Mouse (Mus musculus): ENCODE measurements around the gene Bckdk. TPM values are rescaled to one million over a fixed set of nuclear protein-coding genes. Genes with fewer than 3 reads are reported as not detected.
"Not testable (repeated sequence)": the region's sequence is repeated elsewhere in the genome, so short reads cannot be mapped to it uniquely, and the experiment has no call there.

The Bckdk gene
- total RNA-seq, 2 experiments from 2014 or later = 45.9 to 48.6 TPM

DNA sequence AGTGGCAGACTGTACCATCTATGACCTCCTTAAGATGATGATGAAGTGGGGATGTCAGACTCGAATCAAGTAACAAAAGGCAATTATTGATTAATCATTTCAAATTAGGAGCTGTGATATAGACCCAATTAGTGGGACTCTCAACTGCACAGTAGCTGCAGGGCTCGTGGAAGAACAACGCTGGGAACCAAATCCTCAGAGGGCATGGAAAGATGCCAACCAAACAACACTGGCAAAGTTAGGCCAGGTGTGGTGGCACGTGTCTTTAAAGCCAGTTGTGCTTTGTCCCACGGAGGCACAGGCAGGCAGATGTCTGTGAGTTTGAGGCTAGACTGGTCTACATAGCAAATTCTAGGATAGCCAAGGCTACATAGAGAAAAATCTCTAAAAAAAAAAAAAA, 26.8 kb downstream of the Bckdk start:
- DNase-seq (ENCODE audit: low spot score in 2 of 2) = no peak

DNA sequence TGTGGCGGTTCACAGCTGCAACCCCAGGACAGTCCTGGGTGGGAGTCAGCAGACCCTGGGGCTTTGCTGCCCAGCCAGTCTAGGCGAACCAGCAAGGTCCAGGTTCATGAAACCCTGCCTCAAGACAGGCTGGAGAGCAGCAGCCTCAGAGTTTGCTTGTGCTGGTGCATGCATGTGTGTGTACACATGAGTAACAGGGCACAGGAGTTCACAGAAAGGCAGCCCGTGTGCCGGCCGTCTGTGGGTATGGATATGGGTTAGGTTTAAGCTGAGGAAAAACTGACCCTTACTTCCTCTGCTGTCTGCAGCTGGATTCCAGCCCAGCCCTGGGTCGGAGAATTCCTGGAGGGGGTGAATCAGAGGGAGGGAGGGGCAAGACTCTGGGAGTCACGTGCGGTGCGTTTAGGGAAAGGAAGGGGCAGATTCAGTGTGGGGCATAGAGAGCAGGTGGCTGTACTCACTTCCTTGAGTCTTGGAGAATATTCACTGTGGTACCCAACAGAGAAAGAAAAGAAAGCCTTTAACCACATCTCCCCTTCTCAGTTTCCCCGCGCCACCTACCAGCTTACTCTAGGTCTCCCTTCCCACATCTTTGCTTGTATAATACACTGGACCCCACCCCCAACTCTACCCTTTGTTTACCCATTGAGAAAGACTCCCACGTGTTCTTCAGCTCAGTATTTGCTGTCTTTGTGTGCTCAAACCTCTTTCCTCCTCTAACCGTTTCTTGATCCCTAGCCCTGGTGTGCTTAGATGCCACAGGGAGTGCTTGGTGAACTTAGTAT, 27.7 kb downstream of the Bckdk start:
- DNase-seq (ENCODE audit: low spot score in 2 of 2) = no peak

DNA sequence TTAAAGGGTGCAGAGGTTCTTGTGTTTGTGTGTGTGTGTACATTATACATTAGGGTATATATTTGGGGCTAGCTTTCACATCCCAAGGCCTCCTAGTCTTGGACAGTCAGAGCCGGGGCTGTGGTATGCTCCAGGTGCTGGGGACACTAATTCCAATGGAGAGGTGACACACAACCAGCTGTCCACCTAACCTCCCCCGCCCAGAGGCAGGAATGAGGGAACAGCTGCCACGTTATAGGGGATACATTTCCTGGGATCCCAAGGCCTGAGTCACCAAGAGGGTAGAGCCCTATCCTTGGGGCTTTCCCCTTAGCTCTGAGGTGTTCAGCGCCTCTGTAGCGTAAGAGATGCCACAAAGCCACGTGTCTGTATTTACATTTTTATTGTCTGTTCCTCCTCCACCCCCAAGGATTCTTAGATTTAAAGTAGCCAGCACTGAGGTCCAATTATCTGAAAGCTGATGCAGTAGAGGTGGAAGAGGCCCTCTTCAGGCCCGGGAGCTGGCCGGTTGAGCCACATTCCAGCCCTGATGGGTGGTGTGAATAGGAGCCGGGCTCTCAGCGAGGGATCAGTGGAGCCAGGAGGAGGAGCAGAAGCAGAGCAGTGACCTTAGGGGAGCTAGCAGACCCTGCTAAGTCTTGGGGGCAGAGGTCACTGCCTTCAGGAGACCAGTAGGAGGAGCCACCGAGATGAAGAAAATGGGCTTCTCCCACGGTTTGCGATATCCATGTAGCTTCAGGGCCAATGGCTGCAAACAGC, 28.6 kb downstream of the Bckdk start:
- DNase-seq (ENCODE audit: low spot score in 2 of 2) = no peak

DNA sequence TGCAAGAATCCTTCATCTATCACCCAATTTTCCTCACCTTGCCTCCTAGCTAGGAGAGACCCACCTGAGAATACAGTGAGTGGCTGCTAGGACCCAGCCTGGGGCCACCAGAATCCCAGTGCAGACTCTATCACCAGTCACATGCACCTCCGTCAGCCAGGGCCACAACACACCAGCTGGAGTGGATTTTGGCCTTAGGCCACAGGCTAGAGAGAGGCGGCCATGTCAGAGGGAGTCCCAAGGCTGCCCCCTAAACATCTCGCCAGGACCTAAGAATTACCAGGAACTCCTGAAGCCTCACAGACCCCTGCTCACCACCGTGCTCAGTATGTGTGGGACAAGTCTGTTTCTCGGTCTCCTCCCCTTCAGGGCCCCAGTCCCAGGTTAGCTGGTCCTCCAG, 30.2 kb downstream of the Bckdk start:
- no peak for DNase-seq (ENCODE audit: low spot score in 2 of 2)

DNA sequence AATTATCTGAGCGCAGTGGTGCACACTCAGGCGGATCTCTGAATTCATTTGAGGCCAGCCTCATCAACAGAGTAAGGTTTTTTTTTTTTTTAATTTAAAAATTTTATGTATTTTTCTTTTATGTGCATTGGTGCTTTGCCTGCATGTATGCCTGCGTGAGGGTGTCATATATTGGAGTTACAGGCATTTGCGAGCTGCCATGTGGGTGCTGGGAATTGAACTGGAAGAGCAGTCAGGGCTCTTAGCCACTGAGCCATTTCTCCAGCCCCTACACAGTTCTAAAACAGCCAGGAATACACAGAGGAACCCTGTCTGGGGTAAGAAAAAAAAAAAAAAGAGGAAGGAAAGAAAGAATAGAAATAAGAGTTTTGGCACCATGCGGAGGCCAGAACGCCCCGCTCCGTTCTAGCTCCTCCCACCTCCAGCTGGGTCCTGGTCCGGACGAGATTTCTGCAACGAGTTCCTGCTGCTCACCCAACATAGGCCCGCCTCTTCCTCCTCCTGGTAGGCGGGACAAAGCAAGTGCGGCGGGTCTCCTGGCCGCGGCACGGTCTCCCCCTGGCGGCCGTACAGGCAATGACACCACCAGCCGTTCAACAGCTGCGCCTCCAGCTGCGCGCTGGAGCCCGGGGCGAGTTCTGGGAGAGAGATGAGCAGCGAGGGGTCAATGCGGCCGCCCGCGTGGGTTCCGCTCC, 31.3 kb downstream of the Bckdk start:
- DNase-seq (ENCODE audit: low spot score in 2 of 2) = peak; percentile 96 to 97

DNA sequence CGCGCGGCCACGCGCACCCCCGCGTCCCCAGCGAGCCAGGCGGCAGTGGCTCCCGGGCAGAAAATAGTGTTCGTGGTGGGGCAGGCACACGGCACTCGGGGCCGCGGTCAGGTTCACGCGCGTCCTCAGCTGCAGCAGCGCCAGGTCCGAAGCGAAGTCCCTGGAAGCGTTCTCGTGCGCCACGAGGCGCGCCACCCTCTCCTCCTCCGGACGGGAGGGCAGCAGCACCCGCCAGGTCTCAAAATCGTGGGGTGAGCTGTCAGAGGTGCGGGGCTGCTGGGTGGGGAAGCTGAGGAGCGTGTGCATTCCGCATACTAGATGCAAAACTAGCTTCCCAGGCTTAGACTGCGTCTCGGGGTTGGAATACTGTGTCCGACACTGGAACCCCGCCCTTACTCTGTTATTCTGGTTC, 31.9 kb downstream of the Bckdk start:
- no peak for DNase-seq (ENCODE audit: low spot score in 2 of 2)

DNA sequence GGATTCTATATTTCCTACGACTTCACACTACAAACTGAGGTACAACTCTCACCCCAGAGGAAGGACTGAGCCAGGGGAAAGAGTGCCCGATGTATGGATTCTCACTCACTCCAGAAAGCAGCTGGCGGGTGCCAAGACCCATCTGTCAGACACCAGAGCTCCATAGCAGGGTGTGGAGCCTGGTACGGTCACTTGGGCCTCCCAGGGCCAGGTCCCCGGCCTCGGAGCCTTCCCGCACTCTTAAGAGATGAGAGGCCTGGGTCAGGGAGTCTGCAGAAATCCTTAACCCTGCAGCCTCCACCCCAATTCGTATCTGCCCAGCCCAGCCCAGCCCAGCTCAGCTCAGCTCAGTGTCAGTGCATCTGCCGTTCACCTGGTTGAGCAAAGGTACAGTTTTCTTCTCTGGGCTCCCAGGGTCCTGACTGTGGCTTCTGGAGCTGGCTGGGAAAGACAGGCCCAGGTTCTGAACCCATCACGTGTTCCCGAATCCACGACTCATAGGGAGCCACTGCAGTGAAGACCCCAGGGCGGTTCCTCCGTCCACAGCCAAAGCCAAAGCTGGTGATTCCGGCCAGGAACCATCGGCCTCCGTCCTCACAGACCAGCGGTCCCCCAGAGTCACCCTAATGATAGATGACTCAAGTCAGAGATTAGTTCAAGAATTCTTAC, 32.5 kb downstream of the Bckdk start:
- no peak for DNase-seq (ENCODE audit: low spot score in 2 of 2)

DNA sequence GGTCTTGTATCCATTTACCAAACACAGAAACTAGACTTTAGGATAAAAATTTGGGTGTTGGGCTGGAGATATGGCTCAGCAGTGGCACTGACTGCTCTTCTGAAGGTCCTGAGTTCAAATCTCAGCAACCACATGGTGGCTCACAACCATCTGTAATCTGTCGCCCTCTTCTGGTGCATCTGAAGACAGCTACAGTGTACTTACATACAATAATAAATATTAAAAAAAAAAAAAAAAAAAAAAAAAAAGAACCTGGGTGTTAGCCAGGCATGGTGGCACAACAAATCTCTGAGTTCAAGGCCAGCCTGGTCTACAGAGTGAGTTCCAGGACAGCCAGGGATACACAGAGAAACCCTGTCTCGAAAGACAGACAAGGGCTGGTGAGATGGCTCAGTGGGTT, 38.2 kb downstream of the Bckdk start:
- not testable (repeated sequence) for DNase-seq (ENCODE audit: low spot score in 2 of 2)

DNA sequence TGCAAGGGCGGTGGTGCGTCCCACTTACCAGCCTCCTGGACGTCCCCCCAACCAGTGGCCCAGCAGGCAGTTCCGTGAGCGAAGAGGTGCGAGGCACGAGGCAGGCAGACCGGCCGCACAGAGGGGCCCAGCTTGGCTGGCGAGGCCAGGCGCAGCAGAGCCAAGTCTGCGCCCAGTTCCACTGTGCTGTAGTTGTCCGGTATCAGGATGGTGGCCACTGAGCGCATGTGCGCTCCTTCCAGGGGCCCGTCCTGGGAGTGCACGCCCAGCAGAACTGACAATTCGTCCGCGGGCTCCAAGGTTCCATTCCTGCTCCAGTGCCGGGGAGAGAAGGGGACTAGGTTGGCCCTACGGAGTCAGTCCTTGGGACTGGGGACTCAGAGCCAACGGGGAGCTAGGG, 40.7 kb downstream of the Bckdk start:
- no peak for DNase-seq (ENCODE audit: low spot score in 2 of 2)

DNA sequence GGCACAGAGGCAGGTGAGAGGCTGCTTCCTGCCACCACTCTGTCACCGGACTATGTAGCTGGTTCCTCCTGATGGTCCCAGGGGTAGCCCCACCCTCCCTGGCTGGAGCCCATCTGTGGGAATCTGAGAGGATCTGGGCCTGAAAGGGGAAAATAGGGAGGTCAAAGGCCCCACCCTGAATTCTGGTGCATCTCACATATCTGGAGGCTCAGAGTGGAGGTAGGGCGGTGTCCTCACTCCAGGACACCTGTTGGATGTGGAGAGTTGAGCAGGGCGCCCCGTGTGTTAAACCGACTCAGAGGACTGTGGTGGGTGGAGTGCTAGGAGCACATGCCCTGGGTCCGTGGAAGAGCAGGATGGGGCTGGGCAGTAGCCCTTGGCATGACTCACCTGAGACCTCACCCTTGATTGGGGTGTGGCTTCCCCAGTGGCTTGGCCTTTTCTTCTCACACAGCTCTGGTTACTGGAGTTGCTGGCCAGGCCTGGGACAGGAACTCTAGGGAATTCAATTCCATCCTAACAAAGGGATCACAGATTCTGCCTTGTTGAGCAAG, 42.7 kb downstream of the Bckdk start, which contains the start of gene Prss36:
TSS of gene Prss36 (minus strand) at position 256 of the 554 bp plus-strand sequence.
- no peak for DNase-seq (ENCODE audit: low spot score in 2 of 2)

DNA sequence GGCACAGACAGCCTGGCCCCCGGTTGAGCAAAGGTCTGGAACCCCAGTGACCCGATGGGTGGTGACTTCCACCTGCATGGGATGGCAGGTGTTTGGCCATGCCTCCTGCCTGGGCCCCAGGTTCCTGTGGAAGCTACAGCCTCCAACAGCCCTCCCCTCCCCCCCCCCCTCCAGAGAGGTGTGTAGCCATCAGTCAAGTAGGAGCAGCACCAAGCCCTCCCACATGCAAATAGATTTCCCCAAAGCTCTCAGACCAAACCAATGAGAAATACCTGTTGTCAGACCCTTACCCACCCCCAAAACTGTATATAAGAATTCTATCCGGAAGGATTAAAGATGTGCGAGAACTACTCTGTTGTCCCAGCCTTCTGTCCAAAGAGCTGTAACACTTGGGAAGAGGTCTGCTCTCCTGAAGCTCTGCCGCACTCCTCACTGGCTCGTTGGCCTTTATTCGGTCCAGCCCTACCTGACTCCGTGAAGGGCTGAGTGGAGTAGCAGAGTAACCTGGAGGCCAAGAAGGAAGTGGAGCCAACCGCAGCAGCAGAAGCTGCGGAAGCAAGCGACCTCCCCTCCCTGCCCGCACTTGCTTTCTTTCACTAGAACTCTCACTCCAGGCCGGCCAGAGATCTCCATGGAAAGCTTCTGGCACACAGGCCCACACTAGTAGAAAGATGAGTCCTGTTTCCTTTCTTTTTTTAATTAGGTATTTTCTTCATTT, 49.1 kb downstream of the Bckdk start:
- no peak for DNase-seq (ENCODE audit: low spot score in 2 of 2)

DNA sequence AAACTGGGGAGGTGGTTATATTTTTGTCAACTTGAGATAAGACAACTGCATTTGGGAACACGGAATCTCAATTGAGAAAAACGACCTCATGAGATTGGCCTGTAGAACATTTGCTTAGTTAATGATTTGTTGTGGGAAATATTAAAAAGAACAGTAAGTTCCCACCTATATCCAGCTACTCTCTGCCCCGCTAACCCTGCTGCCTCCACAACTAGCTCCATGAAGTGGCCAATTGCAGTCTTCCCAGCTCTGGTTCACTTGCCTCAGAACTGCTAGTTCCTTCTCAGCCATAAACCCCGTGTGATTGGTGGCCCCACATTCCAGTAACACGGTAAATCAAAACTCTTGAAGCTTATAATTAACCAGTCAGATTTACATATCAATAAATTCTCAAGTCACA, 55.5 kb downstream of the Bckdk start:
- no peak for DNase-seq (ENCODE audit: low spot score in 2 of 2)

Other genes starting within 250 kb of the Bckdk start
- gene Bcl7c, start 195.1 kb upstream of the Bckdk start, total RNA-seq (2021) = 10 to 100 TPM; 38.6 TPM
- 1 to 10 TPM; 4.3 to 5.3 TPM for gene Ctf1, start 191.3 kb upstream of the Bckdk start, total RNA-seq (2021)
- not detected for gene Ctf2, start 171.9 kb upstream of the Bckdk start, total RNA-seq (2021)
- gene Fbxl19, start 159.5 kb upstream of the Bckdk start, total RNA-seq (2021) = 10 to 100 TPM; 86.8 to 92.2 TPM
- 10 to 100 TPM; 18.5 to 19.1 TPM for gene Orai3, start 134.3 kb upstream of the Bckdk start, total RNA-seq (2021)
- gene Setd1a, start 127.4 kb upstream of the Bckdk start, total RNA-seq (2021) = 10 to 100 TPM; 35.5 to 40.3 TPM
- 1 to 10 TPM; 2.9 to 4.6 TPM for gene Gm49388, start 118.5 kb upstream of the Bckdk start, total RNA-seq (2021)
- 1 to 10 TPM; 4.8 to 5.1 TPM for gene Hsd3b7, start 103.5 kb upstream of the Bckdk start, total RNA-seq (2021)
- gene Stx4a, start 79.8 kb upstream of the Bckdk start, total RNA-seq (2021) = 10 to 100 TPM; 46.9 to 53.6 TPM
- gene Stx1b, start 79.5 kb upstream of the Bckdk start, total RNA-seq (2021) = 100 to 1,000 TPM; 292 to 296 TPM
- gene Zfp646, start 27.9 kb upstream of the Bckdk start, total RNA-seq (2021) = 10 to 100 TPM; 28.6 to 30.2 TPM
- gene Zfp668, start 27.3 kb upstream of the Bckdk start, total RNA-seq (2021) = 10 to 100 TPM; 22.9 to 25.3 TPM
- gene Prss53, start 13.1 kb upstream of the Bckdk start, total RNA-seq (2021) = 1 to 10 TPM in 1 of 2 experiments, under 1 TPM in 1; 0.96 to 1.1 TPM
- not detected for gene Gm21974, start 8.6 kb upstream of the Bckdk start, total RNA-seq (2021)
- 10 to 100 TPM; 25.0 to 26.3 TPM for gene Vkorc1, start 8.5 kb upstream of the Bckdk start, total RNA-seq (2021)
- 10 to 100 TPM; 25.8 to 28.2 TPM for gene Kat8, start 8.4 kb downstream of the Bckdk start, total RNA-seq (2021)
- 1 to 10 TPM; 1.7 to 1.8 TPM for gene Prss8, start 26.0 kb downstream of the Bckdk start, total RNA-seq (2021)
- 10 to 100 TPM; 15.0 to 17.0 TPM for gene Prss36, start 42.6 kb downstream of the Bckdk start, total RNA-seq (2021)
- gene Fus, start 63.4 kb downstream of the Bckdk start, total RNA-seq (2021) = 100 to 1,000 TPM; 423 to 445 TPM
- gene Pycard, start 89.8 kb downstream of the Bckdk start, total RNA-seq (2021) = 1 to 10 TPM; 3.2 to 4.5 TPM
- under 1 TPM; 0.40 to 0.55 TPM for gene Trim72, start 99.9 kb downstream of the Bckdk start, total RNA-seq (2021)
- gene Itgam, start 158.6 kb downstream of the Bckdk start, total RNA-seq (2021) = 1 to 10 TPM; 8.4 to 8.7 TPM
- not detected for gene Gm49368, start 158.6 kb downstream of the Bckdk start, total RNA-seq (2021)
- not detected for gene Itgax, start 225.5 kb downstream of the Bckdk start, total RNA-seq (2021)

Data from layer of hippocampus, postnatal 10 days (tissue).